25 mouse cellular contexts compared by ENCODE assay signal in the genomic region with DNA sequence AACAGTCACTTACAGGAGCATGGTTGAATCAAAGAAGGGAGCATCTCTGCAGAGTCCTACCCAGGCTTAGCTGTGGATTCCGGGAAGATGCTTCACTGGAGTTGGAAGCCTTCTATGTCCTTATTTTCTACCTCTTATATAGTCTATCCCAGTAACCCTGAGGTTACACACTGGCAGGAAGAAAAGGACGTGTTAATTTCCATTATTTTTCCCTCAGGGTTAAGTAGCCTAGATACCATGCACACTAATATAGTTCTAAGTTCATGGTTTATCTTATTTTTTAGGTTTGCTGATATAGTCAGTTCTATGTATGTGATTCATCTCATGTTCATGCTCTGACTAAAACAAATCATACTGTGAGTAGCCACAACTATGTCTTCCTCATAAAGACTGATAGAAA. TPM values are rescaled to one million over a fixed set of nuclear protein-coding genes. Genes with fewer than 3 reads are reported as not detected.
"Had no signal": no experiment of that assay in that cellular context is flagged by ENCODE, and none has a peak within 500 bp of the region (broad histone marks: within the 10 kb centered on the region; RNA-seq: fewer than 3 reads in every experiment).

A gene (minus strand): TSS at position 101 of the 400 bp plus-strand sequence.

RNA-seq across cellular contexts. Expression of the gene that starts here (rescaled TPM):
- polyA plus RNA-seq: limb, embryonic 10.5 days; limb, embryonic 12.5 days; limb, embryonic 15.5 days; liver, adult 2 months; liver, embryonic 12.5 days; liver, embryonic 13.5 days; liver, embryonic 15.5 days; liver, embryonic 16.5 days; liver, postnatal 0 days; lung, adult 2 months; lung, embryonic 14.5 days; lung, embryonic 15.5 days; lung, embryonic 16.5 days; lung, postnatal 0 days; macrophage; midbrain, embryonic 10.5 days; midbrain, embryonic 11.5 days; midbrain, embryonic 12.5 days; midbrain, embryonic 13.5 days; midbrain, embryonic 14.5 days; midbrain, embryonic 15.5 days; midbrain, embryonic 16.5 days; midbrain, postnatal 0 days; neural tube, embryonic 11.5 days; neural tube, embryonic 12.5 days had no signal
